11 mouse cellular contexts compared by ENCODE assay signal in genomic region chr4:129563718-129564117, GRCm38 (mm10). TPM values are rescaled to one million over a fixed set of nuclear protein-coding genes. Genes with fewer than 3 reads are reported as not detected.
DNase-seq lines count a peak whose midpoint lies in the region.
"Had no signal": no experiment of that assay in that cellular context is flagged by ENCODE, and none has a peak within 500 bp of the region (broad histone marks: within the 10 kb centered on the region; RNA-seq: fewer than 3 reads in every experiment).

No protein-coding gene starts in this region.

- intact Hi-C loops in left cerebral cortex, postnatal 10 days (cut with DNase I): no loop called here

- peak; percentile 67 for DNase-seq in kidney, postnatal 10 days
- DNase-seq in kidney, postnatal 36 days: no peak
- DNase-seq in embryo, embryonic 10 days (ENCODE audit: low spot score): peak; percentile 72
- DNase-seq in forelimb bud, embryonic 11.5 days (ENCODE audit: low read depth, low spot score): peak; percentile 80
- DNase-seq in mesoderm, embryonic 11.5 days (ENCODE audit: low read depth, low spot score): peak; percentile 86
- no peak for DNase-seq in left cerebral cortex, postnatal 10 days (ENCODE audit: extremely low spot score in 1 of 2, low spot score in 2 of 2)
- no peak for DNase-seq in spleen, postnatal 4 days (ENCODE audit: low spot score in 2 of 2)
- DNase-seq: adrenal gland, adult 2 months; cerebellum, adult 9-11 months; thymus, adult 18-20 months had no signal

RNA-seq across cellular contexts. Expression of gene Lck, which starts 9.7 kb away (rescaled TPM):
- 10 to 100 TPM in 1 of 2 experiments, 1 to 10 TPM in 1; 9.5 to 10.8 TPM for total RNA-seq in left cerebral cortex, postnatal 10 days (2021)
- total RNA-seq: gastrocnemius, adult 8-10 months had no signal

RNA-seq across cellular contexts. Expression of gene Fam167b, which starts 14.6 kb away (rescaled TPM):
- total RNA-seq in left cerebral cortex, postnatal 10 days (2021): under 1 TPM in 1 of 2 experiments, not detected in 1; 0.67 TPM
- total RNA-seq: gastrocnemius, adult 8-10 months had no signal

RNA-seq across cellular contexts. Expression of gene Hdac1, which starts 21.2 kb away (rescaled TPM):
- 10 to 100 TPM; 29.4 to 33.0 TPM for total RNA-seq in left cerebral cortex, postnatal 10 days (2021)

RNA-seq across cellular contexts. Expression of gene Eif3i, which starts 36.7 kb away (rescaled TPM):
- 100 to 1,000 TPM; 141 to 151 TPM for total RNA-seq in left cerebral cortex, postnatal 10 days (2021)

RNA-seq across cellular contexts. Expression of gene Tmem234, which starts 36.8 kb away (rescaled TPM):
- 100 to 1,000 TPM; 110 TPM for total RNA-seq in left cerebral cortex, postnatal 10 days (2021)

Comparison
In these comparisons a context has a peak if more than half of its experiments do, and no peak if none do; other contexts are left out.
1. DNase-seq: peak in kidney, postnatal 10 days (single experiment), embryo, embryonic 10 days (single experiment), forelimb bud, embryonic 11.5 days (single experiment) and mesoderm, embryonic 11.5 days (single experiment); none in kidney, postnatal 36 days (0 of 2), left cerebral cortex, postnatal 10 days (0 of 2) and spleen, postnatal 4 days (0 of 2).